Mouse (Mus musculus): ENCODE results near the gene Cpeb4. TPM values are rescaled to one million over a fixed set of nuclear protein-coding genes. Genes with fewer than 3 reads are reported as not detected.

Gene Cpeb4
- polyA plus RNA-seq, 1 experiment, result 4.8 TPM

DNA sequence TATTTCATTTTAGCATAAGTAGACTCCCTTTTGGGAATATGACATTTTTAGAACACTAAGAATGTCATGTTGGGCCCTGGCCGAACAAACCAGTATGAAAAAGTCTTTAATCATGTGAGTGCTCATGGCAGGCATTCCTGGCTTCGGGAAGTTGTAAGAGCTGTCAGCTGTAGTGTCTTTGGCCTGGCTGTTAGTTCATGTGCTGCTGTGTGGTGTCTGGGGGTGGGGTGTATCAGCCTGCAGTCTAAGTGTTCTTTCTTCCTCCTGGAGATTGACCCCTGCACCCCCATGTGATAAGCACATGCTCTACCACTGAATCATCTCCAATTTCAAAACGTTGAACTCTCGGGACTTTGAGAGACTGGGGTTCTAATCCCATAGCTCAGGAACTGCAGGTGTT is 63.6 kb downstream of the Cpeb4 start:
- Histone ChIP-seq H3K9me3 (no peaks in the 10 kb centered on the region), H3K4me3 (replicated peaks) (no peak overlapping the region), H3K27me3 (replicated peaks) (no peaks in the 10 kb centered on the region), H3K36me3 (replicated peaks; ENCODE audit: low read length) (peaks cover 63% of the 10 kb centered on the region), H3K4me1 (no peaks in the 10 kb centered on the region)
- TF ChIP-seq FLI1 (IDR thresholded peaks at IDR 0.05; ENCODE audit: low read length), result no peak
- no peak for TF ChIP-seq GATA1 (IDR thresholded peaks at IDR 0.05; ENCODE audit: borderline replicate concordance, low read length)

DNA sequence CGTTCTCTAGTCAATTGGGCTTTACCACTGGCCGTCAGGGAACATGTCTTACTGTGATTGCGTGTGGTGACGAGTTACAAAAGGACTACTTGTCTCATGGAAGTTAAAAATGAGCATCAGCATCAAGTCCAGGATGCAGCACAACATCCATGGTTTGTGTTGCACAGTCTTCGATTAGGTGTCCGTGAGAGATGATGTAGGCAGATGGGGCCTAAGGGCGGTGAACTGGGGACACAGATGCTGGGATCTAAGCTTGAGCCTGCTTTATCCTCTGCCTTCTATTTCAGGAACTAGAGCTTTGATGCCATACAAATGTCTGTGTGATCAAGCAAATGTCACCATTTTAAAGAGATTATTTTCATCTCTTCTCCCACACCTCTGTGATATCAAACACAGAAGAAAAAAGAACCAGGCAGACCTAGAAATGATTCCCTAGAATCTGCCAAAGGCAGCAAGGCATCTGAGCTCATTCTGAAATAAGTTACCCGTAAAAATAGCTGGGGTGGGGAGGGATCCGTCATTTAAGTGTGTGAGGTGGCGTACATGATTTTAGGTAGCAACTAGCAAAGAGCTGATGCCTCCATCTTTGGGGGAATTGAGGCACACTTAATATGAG is 65.0 kb downstream of the Cpeb4 start:
- TF ChIP-seq FLI1 (IDR thresholded peaks at IDR 0.05; ENCODE audit: low read length) (no peak), GATA1 (IDR thresholded peaks at IDR 0.05; ENCODE audit: borderline replicate concordance, low read length) (no peak)
- no peaks in the 10 kb centered on the region for H3K9me3 ChIP-seq

DNA sequence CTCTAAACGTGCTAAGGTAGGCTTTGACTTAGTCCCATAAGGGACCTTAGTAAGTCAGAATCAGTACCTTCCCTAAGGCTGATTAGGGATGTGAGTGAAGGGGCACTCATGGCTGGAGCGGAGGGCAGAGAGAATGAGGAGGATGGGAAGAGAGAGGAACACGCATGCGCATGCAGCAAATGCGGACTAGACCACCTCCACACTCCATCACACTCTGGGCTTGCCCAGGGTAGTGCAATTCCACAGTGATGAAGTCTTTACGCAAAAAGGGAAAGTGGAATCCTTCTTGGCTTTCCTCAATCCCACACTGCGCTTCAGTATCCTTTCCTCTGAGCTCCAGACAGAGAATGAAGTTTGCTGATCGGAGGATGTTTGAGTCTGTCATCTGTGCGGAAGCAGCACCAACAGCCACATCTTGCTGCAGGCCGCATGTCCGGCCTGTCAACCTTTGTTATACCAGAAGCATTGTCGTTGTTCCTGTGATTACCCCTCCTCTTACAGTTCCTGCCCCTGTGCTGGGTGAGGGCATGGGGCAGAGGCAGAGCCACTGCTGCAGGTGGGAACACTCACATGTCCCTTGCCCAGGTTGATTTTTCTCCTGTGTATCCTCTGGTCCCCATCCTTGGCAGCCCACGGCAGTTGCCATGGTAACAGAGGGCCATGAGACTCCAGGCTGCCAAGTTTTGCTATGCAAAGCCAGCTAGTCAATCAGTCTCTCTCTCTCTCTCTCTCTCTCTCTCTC is 69.1 kb downstream of the Cpeb4 start:
- peaks cover 5% of the 10 kb centered on the region; the same call in 1 of the 2 replicates for H3K9me3 ChIP-seq
- no peak overlapping the region for H3K4me3 ChIP-seq (replicated peaks)
- peaks cover 25% of the 10 kb centered on the region for H3K4me1 ChIP-seq
- H3K36me3 ChIP-seq (replicated peaks; ENCODE audit: low read length), result peaks cover 15% of the 10 kb centered on the region
- H3K27me3 ChIP-seq (replicated peaks), result no peaks in the 10 kb centered on the region
- no peak for TF ChIP-seq FLI1 (IDR thresholded peaks at IDR 0.05; ENCODE audit: low read length)
- TF ChIP-seq GATA1 (IDR thresholded peaks at IDR 0.05; ENCODE audit: borderline replicate concordance, low read length), result no peak

More for the DNA sequence above, 65.0 kb downstream of the Cpeb4 start:
- H3K4me3 ChIP-seq (replicated peaks), result no peak overlapping the region
- H3K4me1 ChIP-seq, result 0 out of 2 replicates have a peak, but pooled peaks cover 2% of the 10 kb centered on the region
- H3K36me3 ChIP-seq (replicated peaks; ENCODE audit: low read length), result peaks cover 49% of the 10 kb centered on the region
- H3K27me3 ChIP-seq (replicated peaks), result no peaks in the 10 kb centered on the region

DNA sequence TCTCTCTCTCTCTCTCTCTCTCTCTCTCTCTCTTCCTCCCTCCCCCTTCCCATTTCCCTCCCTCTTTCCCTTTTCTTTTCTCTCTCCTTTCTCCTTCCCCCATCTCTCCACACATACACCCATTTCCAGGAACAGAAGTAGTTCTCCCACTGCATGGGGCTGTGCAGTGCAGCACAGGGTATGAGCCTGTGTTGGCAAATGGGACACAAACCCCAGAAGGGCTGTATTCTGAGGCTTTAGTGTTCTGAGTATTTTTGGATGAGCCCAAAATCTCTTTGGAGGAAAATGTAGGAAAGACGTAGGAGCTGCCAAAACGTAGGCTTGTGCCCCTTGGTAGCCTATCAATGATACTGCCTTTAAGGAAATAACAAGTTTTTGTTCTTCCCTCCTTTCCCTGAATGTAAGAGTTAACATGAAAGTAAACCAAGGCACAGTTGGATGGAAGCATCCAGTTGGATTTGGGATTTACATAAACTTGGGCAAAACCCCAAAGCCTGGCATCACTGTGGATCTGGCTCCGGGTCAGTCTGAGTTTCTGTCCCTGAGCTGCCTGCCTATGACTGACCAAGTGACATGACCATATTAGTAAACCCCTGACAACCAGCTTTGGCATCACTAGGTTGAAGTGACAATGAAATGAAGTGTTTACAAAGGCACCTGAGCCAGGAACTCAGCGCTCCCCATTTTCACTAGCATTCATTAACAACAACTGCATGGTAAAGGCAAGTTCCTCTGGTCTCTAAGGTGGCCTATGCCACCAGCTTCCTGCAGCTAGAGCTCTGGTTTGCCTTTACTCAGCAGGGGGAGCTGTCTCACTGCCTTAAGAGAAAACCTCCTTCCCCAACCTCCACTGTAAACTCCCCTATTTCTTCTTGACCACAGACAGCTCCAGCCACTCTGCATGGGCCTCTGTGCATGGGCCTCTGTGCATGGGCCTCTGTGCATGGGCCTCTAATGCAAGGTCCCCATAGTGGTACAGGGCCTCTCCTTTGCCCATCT is 69.9 kb downstream of the Cpeb4 start:
- Histone ChIP-seq H3K4me3 (replicated peaks) (no peak overlapping the region), H3K27me3 (replicated peaks) (no peaks in the 10 kb centered on the region), H3K9me3 (peaks cover 5% of the 10 kb centered on the region; the same call in 1 of the 2 replicates), H3K4me1 (peaks cover 26% of the 10 kb centered on the region), H3K36me3 (replicated peaks; ENCODE audit: low read length) (peaks cover 6% of the 10 kb centered on the region)
- no peak for TF ChIP-seq FLI1 (IDR thresholded peaks at IDR 0.05; ENCODE audit: low read length)
- no peak for TF ChIP-seq GATA1 (IDR thresholded peaks at IDR 0.05; ENCODE audit: borderline replicate concordance, low read length)

DNA sequence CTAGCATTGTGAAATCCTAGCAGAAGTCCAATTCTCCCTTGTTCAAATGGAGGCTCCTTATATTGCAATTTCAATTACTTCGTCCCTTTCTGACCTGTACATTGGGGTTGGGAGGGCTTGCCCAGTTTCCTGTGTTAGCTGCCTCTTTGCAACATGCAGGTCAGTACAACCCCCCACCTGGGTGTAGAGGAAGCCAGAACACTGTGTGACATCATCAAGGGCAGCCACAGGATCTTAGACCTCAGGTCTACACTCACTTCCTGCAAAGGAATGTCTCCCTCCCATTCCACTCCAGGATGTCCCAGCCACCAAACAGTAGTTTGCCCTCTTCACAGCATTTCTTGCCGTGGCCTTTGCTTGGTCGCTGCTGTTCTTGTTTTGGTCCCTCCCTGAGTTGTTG is 73.5 kb downstream of the Cpeb4 start:
- TF ChIP-seq FLI1 (IDR thresholded peaks at IDR 0.05; ENCODE audit: low read length) (no peak), GATA1 (IDR thresholded peaks at IDR 0.05; ENCODE audit: borderline replicate concordance, low read length) (no peak)
- Histone ChIP-seq H3K4me3 (replicated peaks) (no peak overlapping the region), H3K27me3 (replicated peaks) (peaks cover 2% of the 10 kb centered on the region), H3K9me3 (peaks cover 5% of the 10 kb centered on the region; the same call in 1 of the 2 replicates), H3K36me3 (replicated peaks; ENCODE audit: low read length) (no peaks in the 10 kb centered on the region), H3K4me1 (peaks cover 58% of the 10 kb centered on the region)

DNA sequence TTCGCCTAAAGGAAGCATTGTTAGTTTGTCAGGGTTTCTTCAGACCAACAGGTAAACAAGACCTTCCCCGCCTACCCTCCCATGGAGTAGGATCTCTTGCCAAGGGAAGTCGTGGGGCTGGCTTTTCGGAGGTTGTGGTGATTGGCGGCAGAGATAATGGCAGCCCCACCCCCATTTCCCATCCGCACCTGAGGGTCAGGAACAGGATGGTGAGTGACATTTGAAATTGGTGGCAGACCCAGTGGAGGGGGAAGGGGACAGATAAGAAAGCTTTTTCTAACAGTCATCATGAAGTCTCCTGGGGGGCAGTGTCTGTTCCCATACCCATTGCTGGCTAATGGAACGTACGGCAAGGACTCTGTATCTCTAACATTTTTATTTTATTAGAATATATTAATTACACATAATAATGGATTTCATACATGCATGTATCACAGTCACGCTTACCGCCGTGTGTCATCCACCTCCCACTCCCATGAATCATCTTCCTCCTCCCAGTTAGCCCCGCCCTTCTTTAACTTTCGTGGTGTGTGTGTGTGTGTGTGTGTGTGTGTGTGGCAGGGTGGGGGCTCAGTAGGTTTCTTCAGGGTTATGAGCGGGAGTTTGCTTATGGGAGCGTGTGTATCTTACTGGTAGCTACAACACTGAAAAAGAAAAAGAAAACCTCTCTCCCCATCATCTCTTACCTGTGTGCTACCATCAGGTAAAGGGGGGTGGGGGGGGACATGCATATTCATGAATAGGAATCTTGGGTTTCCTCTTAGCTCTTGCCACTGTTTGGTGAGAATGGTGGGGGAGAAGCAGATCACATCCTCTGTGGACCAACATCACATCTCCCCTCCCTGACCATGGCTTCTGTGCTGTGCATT is 76.7 kb downstream of the Cpeb4 start:
- H3K36me3 ChIP-seq (replicated peaks; ENCODE audit: low read length), result no peaks in the 10 kb centered on the region
- TF ChIP-seq FLI1 (IDR thresholded peaks at IDR 0.05; ENCODE audit: low read length), result no peak
- TF ChIP-seq GATA1 (IDR thresholded peaks at IDR 0.05; ENCODE audit: borderline replicate concordance, low read length), result no peak
- peak overlapping the region; percentile 92 for H3K4me3 ChIP-seq (replicated peaks)
- peaks cover 4% of the 10 kb centered on the region for H3K27me3 ChIP-seq (replicated peaks)
- H3K4me1 ChIP-seq, result peaks cover 52% of the 10 kb centered on the region
- H3K9me3 ChIP-seq, result peaks cover 3% of the 10 kb centered on the region; the same call in 1 of the 2 replicates

DNA sequence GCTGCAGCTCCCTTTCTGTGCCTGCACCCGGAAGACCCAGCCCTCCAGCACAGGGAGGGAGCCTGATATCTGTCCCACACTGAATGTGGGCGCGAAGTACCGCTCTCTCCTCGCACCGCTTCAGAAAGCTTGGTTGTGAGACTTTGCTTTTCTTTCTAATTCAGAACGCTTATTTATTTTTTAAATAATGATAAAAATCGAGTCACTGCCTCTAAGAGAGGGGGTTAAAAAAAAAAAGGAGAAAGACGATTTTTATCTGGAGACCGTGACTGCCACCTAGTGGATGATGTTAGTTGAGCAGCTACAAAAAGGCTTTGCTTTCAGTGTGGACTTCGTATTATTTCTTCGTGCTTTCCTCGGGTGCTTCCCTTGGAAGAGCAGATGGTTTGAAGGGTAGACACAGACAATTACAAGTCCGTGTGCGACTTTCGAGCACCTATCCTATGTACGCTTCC is 77.3 kb downstream of the Cpeb4 start:
- Histone ChIP-seq H3K36me3 (replicated peaks; ENCODE audit: low read length) (no peaks in the 10 kb centered on the region), H3K4me1 (peaks cover 52% of the 10 kb centered on the region), H3K4me3 (replicated peaks) (peak overlapping the region; percentile 92), H3K9me3 (no peaks in the 10 kb centered on the region; the same call in 1 of the 2 replicates), H3K27me3 (replicated peaks) (peaks cover 4% of the 10 kb centered on the region)
- TF ChIP-seq FLI1 (IDR thresholded peaks at IDR 0.05; ENCODE audit: low read length) (no peak), GATA1 (IDR thresholded peaks at IDR 0.05; ENCODE audit: borderline replicate concordance, low read length) (no peak)

DNA sequence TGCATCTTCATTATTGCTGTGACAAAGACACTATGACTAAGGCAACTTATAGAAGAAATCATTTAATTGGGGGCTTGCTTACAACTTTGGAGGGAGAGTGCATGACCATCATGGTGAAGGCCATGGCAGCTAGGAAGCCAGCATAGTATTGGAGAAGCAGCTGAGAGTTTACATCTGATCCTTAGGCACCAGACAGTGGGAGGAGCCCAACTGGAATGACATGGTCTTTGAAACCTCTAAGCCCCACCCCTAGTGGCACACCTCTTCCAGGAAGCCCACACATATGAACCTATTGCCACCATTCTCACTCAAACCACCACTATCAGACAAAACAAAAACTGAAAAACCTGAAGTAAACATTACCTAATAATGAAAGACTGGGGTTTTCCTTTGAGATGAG is 88.1 kb downstream of the Cpeb4 start:
- H3K9me3 ChIP-seq, result peaks cover 6% of the 10 kb centered on the region; the same call in 1 of the 2 replicates
- TF ChIP-seq GATA1 (IDR thresholded peaks at IDR 0.05; ENCODE audit: borderline replicate concordance, low read length), result no peak
- no peak for TF ChIP-seq FLI1 (IDR thresholded peaks at IDR 0.05; ENCODE audit: low read length)
- H3K27me3 ChIP-seq (replicated peaks), result peaks cover 3% of the 10 kb centered on the region
- no peaks in the 10 kb centered on the region for H3K36me3 ChIP-seq (replicated peaks; ENCODE audit: low read length)
- peaks cover 19% of the 10 kb centered on the region for H3K4me1 ChIP-seq
- H3K4me3 ChIP-seq (replicated peaks), result no peak overlapping the region
